Mouse (Mus musculus) liver, embryonic 12.5 days (tissue): ENCODE measurements around the gene Ntrk1. TPM values are rescaled to one million over a fixed set of nuclear protein-coding genes. Genes with fewer than 3 reads are reported as not detected.

Experiments
- ATAC-seq: fragments of 200-750 bp; cut with Nextera tagmentation; 2 replicates; pipeline ENCODE4 v1.8.0; 2017; ENCODE audit warnings: moderate number of reproducible peaks, mild to moderate bottlenecking, moderate library complexity
- H3K27ac ChIP-seq: fragments of 300-500 bp; sonication (generic); 2 replicates; pipeline ENCODE4 v1.5.1; 2016; ENCODE audit warnings: mild to moderate bottlenecking
- H3K27me3 ChIP-seq: fragments of 300-500 bp; sonication (generic); replicated peaks from 2 replicates; pipeline ENCODE4 v1.6.1; 2016; ENCODE audit warnings: mild to moderate bottlenecking, moderate library complexity
- H3K36me3 ChIP-seq: fragments of 300-500 bp; sonication (generic); 2 replicates; pipeline ENCODE4 v1.6.1; 2016; ENCODE audit warnings: mild to moderate bottlenecking, moderate library complexity
- H3K4me1 ChIP-seq: fragments of 300-500 bp; sonication (generic); 2 replicates; pipeline ENCODE4 v1.6.1; 2016
- H3K4me2 ChIP-seq: fragments of 300-500 bp; sonication (generic); 2 replicates; pipeline ENCODE4 v1.6.1; 2016; ENCODE audit warnings: mild to moderate bottlenecking, moderate library complexity
- H3K4me3 ChIP-seq: fragments of 300-500 bp; sonication (generic); 2 replicates; pipeline ENCODE4 v1.5.1; 2016; ENCODE audit warnings: mild to moderate bottlenecking, moderate library complexity
- H3K9ac ChIP-seq: fragments of 300-500 bp; sonication (generic); 2 replicates; pipeline ENCODE4 v1.6.1; 2016; ENCODE audit warnings: mild to moderate bottlenecking, moderate library complexity
- H3K9me3 ChIP-seq: fragments of 300-500 bp; sonication (generic); replicated peaks from 2 replicates; pipeline ENCODE4 v1.6.1; 2016; ENCODE audit warnings: mild to moderate bottlenecking, moderate library complexity
- WGBS: fragments of 180-500 bp; shearing (Covaris S2); methylation state at CpG from one replicate; pipeline ENCODE4 v1.1.7; 2016; ENCODE audit not compliant: insufficient replicate concordance; 5-methylcytosine and 5-hydroxymethylcytosine counted together
- polyA plus RNA-seq: library from polyadenylated mRNA; unstranded; fragments of >200 nt; fragmentation: Nextera tagmentation; extraction: Ambion mirVana; gene quantifications from 2 replicates; pipeline ENCODE4 v1.2.1, GENCODE M21; 2016

The Ntrk1 gene
- polyA plus RNA-seq, 1 experiment from 2014 or later = 0.31 TPM

DNA sequence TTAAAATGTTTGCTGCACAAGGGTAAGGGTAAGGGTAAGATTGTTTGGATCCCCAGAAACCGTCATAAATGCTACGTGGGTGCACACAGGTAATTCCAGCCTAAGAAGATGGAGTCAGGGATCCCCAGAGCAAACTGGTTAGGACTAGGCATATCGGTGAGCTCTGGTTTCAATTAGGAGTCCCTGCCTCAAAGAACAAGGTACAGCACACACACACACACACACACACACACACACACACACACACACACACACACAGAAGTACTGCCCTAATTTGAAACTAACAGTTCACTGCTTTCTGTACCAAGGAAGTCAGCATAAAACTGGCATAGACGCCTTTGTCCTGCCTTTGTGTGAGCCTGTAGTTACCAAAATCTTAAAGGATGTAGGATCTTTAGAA lies 17.5 kb upstream of the Ntrk1 start:
- peaks cover 99% of the 10 kb centered on the region for H3K27me3 ChIP-seq
- H3K4me1 ChIP-seq = peaks cover 9% of the 10 kb centered on the region; the same call in 1 of the 2 replicates
- H3K36me3 ChIP-seq = no peaks in the 10 kb centered on the region
- ATAC-seq = no peak
- WGBS = 55% methylated on average over 4 of the region's 4 CpGs
- H3K9ac ChIP-seq = no peak overlapping the region
- H3K4me3 ChIP-seq = no peak overlapping the region
- H3K9me3 ChIP-seq = no peaks in the 10 kb centered on the region
- H3K4me2 ChIP-seq = no peak overlapping the region
- no peak overlapping the region for H3K27ac ChIP-seq

DNA sequence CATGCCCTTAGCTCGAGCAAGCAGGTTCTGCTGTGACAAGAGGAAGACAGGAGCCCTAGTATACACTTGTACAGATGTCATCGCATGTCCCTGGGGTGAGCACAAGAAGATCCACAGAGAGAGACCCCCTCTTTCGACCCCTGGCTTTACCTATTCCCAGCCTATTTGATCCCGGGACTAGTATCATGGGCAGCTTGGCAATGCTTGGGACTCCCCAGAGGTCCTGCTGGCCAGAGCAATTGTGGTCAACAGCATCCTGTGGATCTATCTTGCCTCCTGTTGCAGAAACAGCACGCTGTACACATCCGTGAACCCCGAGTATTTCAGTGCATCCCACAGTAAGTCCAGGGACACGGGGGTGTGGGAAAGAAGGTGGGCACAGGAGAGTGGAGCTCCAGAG lies 16.3 kb upstream of the Ntrk1 start:
- no peak for ATAC-seq
- no peaks in the 10 kb centered on the region for H3K9me3 ChIP-seq
- no peak overlapping the region for H3K27ac ChIP-seq
- H3K4me2 ChIP-seq = no peak overlapping the region
- H3K4me3 ChIP-seq = no peak overlapping the region
- peaks cover 6% of the 10 kb centered on the region; the same call in 1 of the 2 replicates for H3K4me1 ChIP-seq
- 68% methylated on average over 8 of the region's 8 CpGs for WGBS
- H3K36me3 ChIP-seq = no peaks in the 10 kb centered on the region
- peaks cover 100% of the 10 kb centered on the region for H3K27me3 ChIP-seq
- H3K9ac ChIP-seq = no peak overlapping the region

DNA sequence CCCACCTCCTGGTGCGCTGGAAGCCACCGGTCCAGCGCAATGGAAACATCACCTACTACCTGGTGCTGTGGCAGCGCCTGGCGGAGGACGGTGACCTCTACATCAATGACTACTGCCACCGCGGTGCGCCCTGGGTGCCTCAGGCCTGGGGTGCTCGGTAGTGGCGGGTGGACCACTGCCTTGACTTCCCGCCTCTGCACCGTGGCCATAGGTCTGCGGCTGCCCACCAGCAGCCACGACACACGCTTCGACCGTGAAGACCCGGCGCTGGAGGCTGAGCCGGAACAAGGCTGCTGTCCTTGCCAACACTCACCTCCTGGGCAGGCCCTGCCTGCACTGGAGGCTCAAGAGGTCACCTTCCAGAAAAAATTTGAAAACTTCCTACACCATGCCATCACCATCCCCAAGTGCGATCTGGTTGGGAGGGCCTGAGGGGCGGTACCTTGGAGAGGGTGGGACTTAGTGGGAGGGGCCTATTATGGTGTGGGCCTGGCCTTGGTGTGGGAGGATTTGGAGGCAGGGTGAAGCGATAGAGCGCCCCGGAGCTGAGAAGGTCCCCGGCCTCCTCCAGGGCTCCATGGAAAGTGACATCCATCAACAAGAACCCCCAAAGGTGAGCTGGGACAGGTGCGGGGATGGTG lies 14.5 kb upstream of the Ntrk1 start:
- peaks cover 100% of the 10 kb centered on the region for H3K27me3 ChIP-seq

DNA sequence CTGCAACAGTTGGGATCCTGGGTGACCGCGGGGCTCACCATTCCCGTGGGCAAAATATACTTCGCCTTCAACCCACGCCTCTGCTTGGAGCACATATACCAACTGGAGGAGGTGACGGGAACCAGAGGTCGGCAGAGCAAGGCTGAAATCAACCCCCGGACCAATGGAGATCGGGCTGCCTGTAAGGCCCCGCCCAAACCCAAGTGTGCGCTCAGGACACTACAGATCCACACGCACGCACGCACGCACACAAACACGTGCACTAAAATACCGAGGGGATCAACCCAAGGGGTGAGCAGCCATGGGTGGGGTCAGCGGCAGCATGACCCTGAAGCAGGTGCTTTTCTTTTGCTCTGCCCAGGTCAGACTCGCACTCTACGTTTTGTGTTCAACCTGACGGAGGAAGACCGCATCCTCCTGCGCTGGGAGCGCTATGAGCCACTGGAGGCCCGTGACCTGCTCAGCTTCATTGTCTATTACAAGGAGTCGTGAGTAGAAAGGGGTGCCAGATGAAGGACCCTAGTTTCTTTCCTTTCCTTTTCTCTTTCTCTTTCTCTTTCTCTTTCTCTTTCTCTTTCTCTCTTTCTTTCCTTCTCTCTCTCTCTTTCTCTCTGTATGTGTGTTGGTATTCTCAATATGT lies 9.2 kb upstream of the Ntrk1 start:
- Histone ChIP-seq H3K4me2 (peak overlapping the region; percentile 57), H3K4me1 (no peaks in the 10 kb centered on the region), H3K9ac (no peak overlapping the region), H3K27me3 (peaks cover 100% of the 10 kb centered on the region), H3K9me3 (no peaks in the 10 kb centered on the region), H3K27ac (no peak overlapping the region), H3K4me3 (peak overlapping the region; percentile 28), H3K36me3 (no peaks in the 10 kb centered on the region)
- 0 out of 2 replicates have a peak, but pooled peaks have one; percentile 13 for ATAC-seq
- WGBS = 3% methylated on average over 26 of the region's 26 CpGs

More for the DNA sequence above, 14.5 kb upstream of the Ntrk1 start:
- H3K27ac ChIP-seq = no peak overlapping the region
- peak; percentile 55 for ATAC-seq
- H3K9me3 ChIP-seq = no peaks in the 10 kb centered on the region
- H3K4me2 ChIP-seq = peak overlapping the region; percentile 42
- WGBS = 10% methylated on average over 28 of the region's 28 CpGs
- H3K4me3 ChIP-seq = no peak overlapping the region; the same call in 1 of the 2 replicates
- no peak overlapping the region for H3K9ac ChIP-seq
- no peaks in the 10 kb centered on the region for H3K36me3 ChIP-seq
- peaks cover 4% of the 10 kb centered on the region; the same call in 1 of the 2 replicates for H3K4me1 ChIP-seq

DNA sequence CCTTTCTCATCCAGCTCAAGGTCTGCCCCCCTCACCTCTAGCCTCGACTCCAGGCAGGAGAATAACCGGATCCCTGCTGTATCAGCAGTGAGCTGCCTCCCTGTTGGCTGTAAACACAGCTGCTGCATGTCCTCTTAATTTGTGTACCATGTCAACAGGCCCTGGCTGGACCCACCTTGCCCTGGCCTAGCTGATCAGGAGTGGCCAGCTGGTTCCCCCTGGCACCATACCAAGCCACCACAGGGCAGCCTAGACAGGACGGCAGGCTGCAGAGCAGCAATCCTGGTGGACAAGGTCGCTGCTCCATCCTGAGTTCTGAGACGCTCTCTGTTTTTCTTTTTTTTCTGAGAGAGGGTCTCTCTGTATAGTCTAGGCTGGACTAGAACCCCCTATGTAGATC lies 6.7 kb upstream of the Ntrk1 start:
- H3K4me2 ChIP-seq = no peak overlapping the region
- no peaks in the 10 kb centered on the region for H3K9me3 ChIP-seq
- H3K9ac ChIP-seq = no peak overlapping the region
- H3K27me3 ChIP-seq = peaks cover 100% of the 10 kb centered on the region
- H3K4me3 ChIP-seq = no peak overlapping the region
- peaks cover 3% of the 10 kb centered on the region; the same call in 1 of the 2 replicates for H3K4me1 ChIP-seq
- ATAC-seq = no peak
- 43% methylated on average over 5 of the region's 5 CpGs for WGBS
- no peaks in the 10 kb centered on the region for H3K36me3 ChIP-seq
- H3K27ac ChIP-seq = no peak overlapping the region

DNA sequence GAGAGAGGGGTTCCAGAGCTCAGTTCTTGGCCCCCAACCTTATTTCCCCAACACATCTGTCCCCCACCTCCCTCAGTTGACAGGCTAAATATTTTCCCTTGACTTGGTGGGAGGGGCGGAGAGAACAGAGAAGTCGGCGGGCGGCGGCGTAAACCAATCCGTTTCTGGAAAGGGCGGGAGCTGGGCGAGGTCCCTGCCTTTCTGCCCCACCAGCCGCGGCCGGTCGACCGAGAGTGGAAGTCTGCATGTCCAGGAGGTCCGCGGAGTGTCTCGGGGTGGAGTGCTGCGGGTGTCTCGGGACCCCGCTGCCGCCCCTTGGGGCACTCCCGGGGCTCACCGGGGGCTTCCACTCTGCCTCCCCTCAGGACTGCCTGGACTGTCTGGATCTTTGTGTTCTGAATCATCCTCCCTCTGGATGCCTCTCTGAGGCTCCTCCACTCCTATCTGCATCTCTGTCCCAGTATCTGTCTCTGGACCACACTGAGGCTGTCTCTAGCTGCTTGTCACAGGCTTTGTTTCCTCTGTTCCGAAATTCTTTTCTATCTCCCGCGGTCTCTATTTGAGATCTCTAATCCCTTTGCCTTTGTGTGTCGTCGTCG lies 1.9 kb upstream of the Ntrk1 start, which contains the start of gene Insrr:
Gene Insrr (plus strand): TSS at position 216 of the 599 bp plus-strand sequence.
- no peak for ATAC-seq
- H3K4me2 ChIP-seq = peak within 1 kb of the TSS; percentile 50
- 5% methylated on average over 29 of the region's 29 CpGs for WGBS
- H3K4me3 ChIP-seq = peak within 1 kb of the TSS; percentile 27
- H3K9me3 ChIP-seq = no peaks in the 10 kb centered on the region
- H3K36me3 ChIP-seq = no peaks in the 10 kb centered on the region
- no peak within 1 kb of the TSS for H3K9ac ChIP-seq
- peaks cover 100% of the 10 kb centered on the region for H3K27me3 ChIP-seq
- peaks cover 11% of the 10 kb centered on the region for H3K4me1 ChIP-seq
- H3K27ac ChIP-seq = no peak within 1 kb of the TSS

DNA sequence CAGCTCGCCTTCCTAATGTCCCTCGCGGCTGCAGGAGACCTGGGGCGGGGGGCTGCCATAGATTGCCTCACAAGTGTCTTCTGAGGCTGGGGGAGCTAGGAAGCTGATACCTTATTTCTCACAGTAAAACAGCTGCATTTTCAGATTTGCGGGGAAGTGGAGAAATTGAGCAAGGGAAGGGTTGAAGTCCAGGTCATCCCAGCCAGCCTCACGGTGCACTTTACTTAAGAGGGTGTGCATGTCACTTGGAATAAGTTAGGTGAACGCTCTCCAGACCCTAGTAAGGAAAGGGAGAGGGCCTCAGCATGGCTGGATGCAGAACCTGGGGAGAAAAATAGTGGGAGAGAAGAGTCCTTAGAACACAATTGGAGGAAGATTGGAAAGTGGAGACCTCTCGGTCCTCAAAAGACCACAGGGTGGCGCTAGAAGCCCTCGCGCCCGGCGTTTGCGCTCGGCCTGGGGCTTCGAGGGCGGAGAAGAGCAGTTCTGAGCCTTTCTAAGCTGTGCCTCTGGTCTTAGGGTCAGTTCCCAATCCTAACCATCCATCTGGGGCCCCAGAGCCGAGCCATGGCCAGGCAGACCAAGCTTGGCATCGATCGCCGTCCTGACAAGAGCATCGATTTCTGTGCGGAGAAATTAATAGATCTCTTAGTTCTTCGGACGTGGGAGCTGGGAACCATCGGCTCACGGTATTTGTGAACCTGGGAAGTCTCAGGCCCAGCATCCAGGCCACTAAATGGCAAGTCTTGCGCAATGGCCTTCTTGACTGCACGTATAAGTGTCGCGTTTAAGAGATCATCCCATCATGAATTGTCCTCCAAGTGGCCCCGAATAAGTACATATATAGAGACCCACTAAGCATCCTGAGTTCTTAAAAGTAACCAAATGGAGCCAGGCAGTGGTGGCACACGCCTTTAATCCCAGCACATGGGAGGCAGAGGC lies 645 bp upstream of the Ntrk1 start:
- H3K9ac ChIP-seq = no peak overlapping the region
- peak overlapping the region; percentile 50 for H3K4me2 ChIP-seq
- no peaks in the 10 kb centered on the region for H3K9me3 ChIP-seq
- peaks cover 100% of the 10 kb centered on the region for H3K27me3 ChIP-seq
- no peaks in the 10 kb centered on the region for H3K36me3 ChIP-seq
- no peak for ATAC-seq
- H3K4me3 ChIP-seq = peak overlapping the region; percentile 19
- H3K4me1 ChIP-seq = peaks cover 11% of the 10 kb centered on the region
- H3K27ac ChIP-seq = no peak overlapping the region
- WGBS = 16% methylated on average over 33 of the region's 33 CpGs

DNA sequence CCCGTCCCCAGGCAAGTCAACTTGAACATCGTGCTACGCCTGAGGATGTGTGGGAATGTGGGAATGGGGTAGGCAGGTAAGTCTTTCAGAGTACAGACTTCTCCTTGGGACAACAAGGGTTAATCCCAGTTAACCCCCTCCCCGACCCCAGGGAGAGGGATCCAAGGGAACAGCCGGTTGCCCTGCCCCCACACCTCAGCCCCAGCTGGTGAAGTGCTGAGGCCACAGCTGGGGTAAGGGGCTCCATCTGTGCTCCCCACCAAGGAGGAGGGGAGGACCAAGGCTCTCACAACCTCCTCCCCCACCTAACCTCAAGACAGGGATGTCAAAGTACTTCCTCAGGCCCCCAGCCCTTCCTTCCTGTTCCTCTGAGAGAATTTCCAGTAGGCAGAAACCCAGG lies 5.2 kb downstream of the Ntrk1 start:
- Histone ChIP-seq H3K4me1 (peaks cover 9% of the 10 kb centered on the region), H3K4me3 (no peak overlapping the region), H3K9ac (no peak overlapping the region), H3K4me2 (no peak overlapping the region), H3K27ac (no peak overlapping the region), H3K27me3 (peaks cover 72% of the 10 kb centered on the region), H3K9me3 (no peaks in the 10 kb centered on the region), H3K36me3 (no peaks in the 10 kb centered on the region)
- ATAC-seq = no peak
- WGBS = 27% methylated on average over 5 of the region's 5 CpGs

DNA sequence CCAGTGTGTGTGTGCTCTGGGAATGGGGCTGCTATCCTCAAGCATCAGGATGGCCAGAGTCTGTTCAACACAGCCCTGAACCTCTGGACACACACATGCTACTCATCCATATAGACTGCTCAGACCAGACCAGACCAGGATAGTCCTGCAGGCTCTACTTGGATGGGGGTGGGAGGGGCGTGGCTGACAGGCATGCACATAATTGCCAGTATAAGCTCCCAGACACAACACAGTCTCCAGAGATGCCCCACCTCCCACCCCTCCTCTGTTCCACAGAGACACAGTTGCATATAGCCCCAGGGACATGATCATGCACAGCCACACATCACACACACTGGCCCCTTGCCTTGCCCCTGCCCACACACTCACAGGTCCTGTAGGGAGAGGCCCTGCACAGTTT lies 5.7 kb downstream of the Ntrk1 start:
- Histone ChIP-seq H3K27ac (no peak overlapping the region), H3K9ac (no peak overlapping the region), H3K36me3 (no peaks in the 10 kb centered on the region), H3K4me2 (no peak overlapping the region), H3K4me1 (0 out of 2 replicates have a peak, but pooled peaks cover 6% of the 10 kb centered on the region), H3K4me3 (no peak overlapping the region), H3K27me3 (peaks cover 67% of the 10 kb centered on the region), H3K9me3 (no peaks in the 10 kb centered on the region)
- WGBS = 40% methylated on average over 1 of the region's 1 CpGs
- ATAC-seq = 0 out of 2 replicates have a peak, but pooled peaks have one; percentile 31

DNA sequence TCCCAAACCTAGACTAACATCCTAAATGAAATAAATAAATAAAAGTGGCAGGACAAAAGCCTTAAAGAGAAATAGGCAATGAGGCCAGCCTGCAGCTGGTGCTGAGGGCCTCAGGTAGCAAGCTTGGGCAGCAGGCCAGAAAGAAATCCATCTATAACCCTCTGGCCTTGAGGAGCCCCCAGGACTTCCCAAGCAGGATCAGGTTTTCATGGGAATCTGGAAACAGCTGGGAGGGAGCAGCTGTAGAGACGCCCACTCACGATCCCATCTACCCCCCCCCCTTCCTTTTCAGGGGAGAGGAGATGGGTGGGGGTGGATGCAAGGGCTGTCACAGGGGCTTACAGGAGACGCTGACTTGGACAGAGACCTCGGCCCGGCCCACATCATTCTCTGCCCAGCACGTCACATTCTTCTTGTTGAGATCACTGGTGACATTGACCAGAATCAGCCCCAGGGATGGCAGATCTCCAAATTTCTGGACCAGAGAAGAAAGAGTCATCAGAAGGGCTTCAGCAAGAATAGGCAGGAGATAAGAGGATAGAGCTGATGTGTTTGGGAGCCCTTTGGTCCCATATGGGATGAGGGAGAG lies 9.2 kb downstream of the Ntrk1 start:
- 0 out of 2 replicates have a peak, but pooled peaks cover 6% of the 10 kb centered on the region for H3K4me1 ChIP-seq
- no peak overlapping the region for H3K4me2 ChIP-seq
- no peaks in the 10 kb centered on the region for H3K9me3 ChIP-seq
- H3K36me3 ChIP-seq = no peaks in the 10 kb centered on the region
- H3K27ac ChIP-seq = no peak overlapping the region
- H3K9ac ChIP-seq = no peak overlapping the region
- 39% methylated on average over 6 of the region's 6 CpGs for WGBS
- peaks cover 56% of the 10 kb centered on the region for H3K27me3 ChIP-seq
- H3K4me3 ChIP-seq = no peak overlapping the region
- ATAC-seq = no peak

DNA sequence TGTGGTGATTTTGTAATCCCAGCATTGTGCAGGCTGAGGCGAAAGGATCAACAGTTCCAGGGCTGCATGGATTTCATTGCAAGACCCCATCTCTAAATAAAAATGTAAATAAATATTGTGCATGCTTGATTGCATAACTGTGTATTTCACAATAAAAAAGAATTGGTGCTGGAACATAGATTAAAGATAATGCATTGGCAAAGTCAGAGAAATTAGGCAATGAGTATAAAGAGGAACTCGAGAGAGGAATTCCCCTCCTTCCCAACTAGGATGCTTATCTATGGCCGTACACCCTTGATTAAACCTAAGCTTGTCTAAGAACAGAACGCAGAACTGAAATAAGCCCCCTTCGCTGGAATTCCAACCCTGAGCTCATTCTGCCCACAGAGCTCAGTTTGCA lies 9.8 kb downstream of the Ntrk1 start:
- no peak overlapping the region for H3K4me3 ChIP-seq
- no peak for ATAC-seq
- H3K9ac ChIP-seq = no peak overlapping the region
- no peak overlapping the region for H3K4me2 ChIP-seq
- 44% methylated on average over 5 of the region's 5 CpGs for WGBS
- 0 out of 2 replicates have a peak, but pooled peaks cover 6% of the 10 kb centered on the region for H3K4me1 ChIP-seq
- no peak overlapping the region for H3K27ac ChIP-seq
- no peaks in the 10 kb centered on the region for H3K36me3 ChIP-seq
- H3K27me3 ChIP-seq = peaks cover 57% of the 10 kb centered on the region
- no peaks in the 10 kb centered on the region for H3K9me3 ChIP-seq
